Mouse (Mus musculus) liver, embryonic 14.5 days (tissue): Measurements from ENCODE around the gene Uimc1. TPM values are rescaled to one million over a fixed set of nuclear protein-coding genes. Genes with fewer than 3 reads are reported as not detected.
"Not testable (repeated sequence)": the region's sequence is repeated elsewhere in the genome, so short reads cannot be mapped to it uniquely, and the experiment has no call there.

Experiments
- ATAC-seq: fragments of 200-750 bp; cut with Nextera tagmentation; 2 replicates; pipeline ENCODE4 v1.8.0; 2017; ENCODE audit warnings: moderate number of reproducible peaks, mild to moderate bottlenecking, moderate library complexity; ENCODE audit not compliant: insufficient read depth
- DNase-seq, 3 experiments: peaks; one replicate each; pipeline ENCODE4 v3.0.0-alpha.2; 2012 to 2013; ENCODE audit warnings: low read depth in 3 of 3, low spot score in 3 of 3
- H3K27ac ChIP-seq: fragments of 300-500 bp; sonication (generic); 2 replicates; pipeline ENCODE4 v1.5.1; 2014; ENCODE audit warnings: moderate library complexity, mild to moderate bottlenecking, control low read depth, inconsistent platforms
- H3K27me3 ChIP-seq: fragments of 300-500 bp; sonication (generic); 2 replicates; pipeline ENCODE4 v1.6.1; 2014; ENCODE audit warnings: mild to moderate bottlenecking, low read length, moderate library complexity; ENCODE audit not compliant: control insufficient read depth, insufficient read depth
- H3K36me3 ChIP-seq: fragments of 300-500 bp; sonication (generic); replicated peaks from 2 replicates; pipeline ENCODE4 v1.6.1; 2014; ENCODE audit warnings: low read depth; ENCODE audit not compliant: control insufficient read depth, insufficient read depth
- H3K4me1 ChIP-seq, 2 experiments: fragments of 200-500 bp in 1 of 2; fragments of 300-500 bp in 1 of 2; sonication (generic) in 1 of 2; replicated peaks; 2 replicates each; pipeline ENCODE4 v1.6.1; 2012 to 2014; ENCODE audit warnings: antibody characterized with exemption in 1 of 2, inconsistent platforms in 1 of 2, low read length in 1 of 2; ENCODE audit not compliant: control insufficient read depth in 2 of 2, insufficient read depth in 2 of 2
- H3K4me2 ChIP-seq: fragments of 300-500 bp; sonication (generic); 2 replicates; pipeline ENCODE4 v1.6.1; 2014; ENCODE audit warnings: low read depth, mild to moderate bottlenecking, control low read depth, moderate library complexity
- H3K4me3 ChIP-seq, 2 experiments: fragments of 200-500 bp in 1 of 2; fragments of 300-500 bp in 1 of 2; sonication (generic) in 1 of 2; 2 replicates each; pipeline ENCODE4 v1.5.1; 2012 to 2014; ENCODE audit warnings: low read depth in 2 of 2, low read length in 2 of 2, mild to moderate bottlenecking in 2 of 2, control low read depth in 1 of 2, inconsistent platforms in 1 of 2, moderate library complexity in 1 of 2; ENCODE audit not compliant: insufficient read depth in 1 of 2
- H3K9ac ChIP-seq: fragments of 300-500 bp; sonication (generic); replicated peaks from 2 replicates; pipeline ENCODE4 v1.6.1; 2014; ENCODE audit warnings: mild to moderate bottlenecking, control low read depth, moderate library complexity
- H3K9me3 ChIP-seq: fragments of 300-500 bp; sonication (generic); 2 replicates; pipeline ENCODE4 v1.6.1; 2016; ENCODE audit warnings: low read length, mixed read lengths; ENCODE audit not compliant: control insufficient read depth
- CTCF ChIP-seq: IDR thresholded peaks from 2 replicates; pipeline ENCODE4 v1.5.1; 2016; ENCODE audit warnings: antibody characterized with exemption, low read depth, control low read depth
- EP300 ChIP-seq: IDR thresholded peaks from 2 replicates; pipeline ENCODE4 v1.6.1; 2016; ENCODE audit warnings: antibody characterized with exemption, low read depth
- WGBS: fragments of 180-500 bp; shearing (Covaris S2); extraction: QIAGEN DNeasy Blood & Tissue Kit; methylation state at CpG from one replicate; pipeline ENCODE4 v1.1.7; 2014; ENCODE audit not compliant: insufficient replicate concordance; 5-methylcytosine and 5-hydroxymethylcytosine counted together
- polyA plus RNA-seq, 2 experiments: library from polyadenylated mRNA; depleted of rRNA in 1 of 2; stranded (reverse) in 1 of 2; unstranded in 1 of 2; fragments of >200 nt; fragmentation: Nextera tagmentation in 1 of 2; extraction: Ambion mirVana in 1 of 2; gene quantifications; 2 replicates each; pipeline versions ENCODE4 v1.2.1 to v1.2.3; 2012 to 2014

Gene Uimc1
- polyA plus RNA-seq, 2 experiments = 12.5 to 16.0 TPM

DNA sequence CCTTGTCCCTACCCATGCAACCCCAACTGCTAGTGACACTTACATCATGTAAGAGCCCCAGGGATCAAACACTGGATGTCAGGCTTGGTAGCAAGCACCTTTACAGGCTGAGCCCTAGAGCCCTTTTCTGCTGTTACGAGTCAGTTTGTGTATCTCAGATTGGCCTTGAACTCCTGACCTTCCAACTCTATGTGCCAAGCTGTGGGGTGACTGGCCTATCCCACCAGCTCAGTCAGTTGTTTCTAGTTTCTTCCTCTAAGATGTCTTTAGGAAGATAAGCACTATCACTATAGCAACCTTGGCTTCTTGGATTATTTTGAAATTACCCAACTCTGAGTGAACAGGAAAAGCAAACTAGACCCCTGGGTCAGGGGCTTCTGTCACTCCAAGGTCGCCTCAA, 3.3 kb upstream of the Uimc1 start:
- TF ChIP-seq CTCF (no peak), EP300 (no peak)
- H3K9ac ChIP-seq = no peak overlapping the region
- H3K9me3 ChIP-seq = no peaks in the 10 kb centered on the region
- no peak for DNase-seq
- peaks cover 7% of the 10 kb centered on the region for H3K36me3 ChIP-seq
- no peak overlapping the region for H3K4me3 ChIP-seq
- H3K4me2 ChIP-seq = no peak overlapping the region
- no peaks in the 10 kb centered on the region for H3K27me3 ChIP-seq
- peaks cover 19 to 22% of the 10 kb centered on the region in 2 experiments for H3K4me1 ChIP-seq
- 35% methylated on average over 2 of the region's 2 CpGs for WGBS
- no peak overlapping the region for H3K27ac ChIP-seq
- ATAC-seq = no peak

DNA sequence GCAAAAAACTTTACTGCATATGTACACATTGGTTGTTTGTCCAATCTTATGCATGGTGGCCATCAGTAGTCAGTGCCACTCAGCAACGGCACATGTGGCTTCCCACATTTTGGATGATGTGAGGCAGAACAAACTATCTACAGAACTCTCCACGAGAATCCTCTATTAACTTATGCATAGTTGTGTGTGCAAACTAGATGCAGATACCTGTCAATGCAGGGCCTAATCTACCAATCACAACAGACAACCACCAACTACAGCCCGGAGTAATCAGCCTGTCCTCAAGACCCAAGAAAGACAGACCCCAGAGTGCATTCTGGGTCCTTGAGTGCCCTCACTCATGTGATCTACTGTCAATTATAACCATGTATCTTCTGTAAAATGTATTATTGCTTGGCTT, 2.3 kb upstream of the Uimc1 start:
- no peak overlapping the region for H3K4me2 ChIP-seq
- no peaks in the 10 kb centered on the region for H3K27me3 ChIP-seq
- no peaks in the 10 kb centered on the region for H3K9me3 ChIP-seq
- H3K36me3 ChIP-seq = no peaks in the 10 kb centered on the region
- H3K4me1 ChIP-seq = peaks cover 18 to 22% of the 10 kb centered on the region in 2 experiments
- no peak overlapping the region for H3K27ac ChIP-seq
- TF ChIP-seq EP300 (no peak), CTCF (no peak)
- no peak overlapping the region for H3K9ac ChIP-seq
- ATAC-seq = no peak
- H3K4me3 ChIP-seq = no peak overlapping the region
- DNase-seq = no peak
- WGBS = 82% methylated on average over 3 of the region's 3 CpGs

DNA sequence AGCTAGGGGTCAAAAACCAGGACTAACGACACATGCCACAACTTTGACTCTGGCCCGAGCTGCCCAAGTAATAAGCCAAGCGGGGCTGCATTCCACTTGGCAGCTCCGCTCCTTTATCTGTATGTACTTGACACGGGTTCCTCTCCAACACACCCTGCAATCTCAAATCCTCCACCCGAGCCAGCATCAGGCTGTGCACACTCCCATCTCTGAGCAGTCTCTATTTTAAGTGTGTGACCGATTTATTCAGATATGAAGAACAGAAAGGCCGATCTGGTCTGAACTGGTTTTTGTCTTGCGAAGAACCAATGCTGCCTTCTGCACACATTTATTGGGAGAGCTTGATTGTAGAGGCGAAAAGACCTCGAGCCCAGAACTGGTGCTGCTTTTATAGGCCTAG, 1.5 kb upstream of the Uimc1 start:
- DNase-seq (no peak), ATAC-seq (no peak)
- TF ChIP-seq EP300 (no peak), CTCF (no peak)
- Histone ChIP-seq H3K9ac (no peak overlapping the region), H3K4me3 (no peak overlapping the region), H3K27ac (no peak overlapping the region), H3K9me3 (no peaks in the 10 kb centered on the region), H3K27me3 (no peaks in the 10 kb centered on the region), H3K36me3 (no peaks in the 10 kb centered on the region), H3K4me2 (no peak overlapping the region), H3K4me1 (peaks cover 16 to 18% of the 10 kb centered on the region in 2 experiments)
- 81% methylated on average over 11 of the region's 11 CpGs for WGBS

DNA sequence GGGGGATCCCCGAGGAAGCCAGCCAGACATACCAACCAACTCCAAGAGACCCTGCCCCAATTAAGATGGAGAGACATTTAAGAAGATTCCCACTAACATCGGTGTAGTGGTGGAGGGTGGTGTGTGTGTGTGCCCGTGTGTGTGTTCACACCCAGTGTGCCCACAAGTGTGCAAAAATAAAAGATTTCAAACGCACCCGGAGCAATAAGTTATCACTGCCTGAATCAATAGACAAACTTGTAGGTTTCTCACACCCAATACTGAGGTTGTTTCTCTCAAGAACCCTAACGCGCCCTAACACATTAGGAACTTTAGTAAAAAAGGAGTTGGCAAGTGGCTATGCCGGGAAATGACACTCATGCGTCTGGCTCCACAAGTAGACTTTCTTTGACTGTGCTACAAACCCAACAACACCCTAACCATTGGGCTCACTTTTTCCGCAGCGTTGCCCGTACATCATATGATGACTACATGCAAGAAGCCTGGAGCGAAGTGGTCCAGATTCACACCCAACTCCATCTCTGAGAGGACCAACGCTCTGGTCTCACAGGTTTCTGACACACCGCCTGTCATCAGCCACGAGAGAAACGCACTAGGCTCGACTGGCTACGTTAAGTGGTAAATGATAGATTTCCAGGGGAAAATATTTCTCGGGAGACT, 904 bp downstream of the Uimc1 start:
- Histone ChIP-seq H3K27me3 (no peaks in the 10 kb centered on the region), H3K4me1 (peaks cover 7 to 9% of the 10 kb centered on the region in 2 experiments), H3K4me2 (peak overlapping the region; percentile 95), H3K9ac (peak overlapping the region; percentile 97), H3K36me3 (no peaks in the 10 kb centered on the region), H3K27ac (peak overlapping the region; percentile 79), H3K4me3 (peak overlapping the region; percentile 87 to 96), H3K9me3 (no peaks in the 10 kb centered on the region)
- peak; percentile 11; the same call in 1 of the 2 replicates for ATAC-seq
- no peak for TF ChIP-seq EP300
- WGBS = 15% methylated on average over 20 of the region's 20 CpGs
- peak in 2 of 3 experiments; percentile 7 to 33 for DNase-seq

DNA sequence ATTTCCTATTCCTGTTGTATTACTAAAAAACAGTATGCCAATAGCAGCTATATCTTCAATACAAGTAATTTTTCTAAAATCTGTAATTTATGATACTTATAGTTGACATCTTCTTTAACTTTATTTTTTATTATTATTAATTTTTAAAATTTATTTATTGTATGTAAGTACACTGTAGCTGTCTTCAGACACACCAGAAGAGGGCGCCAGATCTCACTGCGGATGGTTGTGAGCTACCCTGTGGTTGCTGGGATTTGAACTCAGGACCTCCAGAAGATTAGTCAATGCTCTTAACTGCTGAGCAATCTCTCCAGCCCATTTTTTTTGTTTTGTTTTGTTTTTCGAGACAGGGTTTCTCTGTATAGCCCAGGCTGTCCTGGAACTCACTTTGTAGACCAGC, 2.3 kb downstream of the Uimc1 start:
- not testable (repeated sequence) for DNase-seq, H3K4me1 ChIP-seq, H3K27ac ChIP-seq, H3K36me3 ChIP-seq, ATAC-seq, H3K4me2 ChIP-seq, H3K27me3 ChIP-seq, H3K4me3 ChIP-seq, H3K9ac ChIP-seq, H3K9me3 ChIP-seq
- peak; percentile 46 for TF ChIP-seq CTCF
- WGBS = 76% methylated on average over 3 of the region's 3 CpGs
